Mouse (Mus musculus): Measurements from ENCODE around the gene Atad3a. TPM values are rescaled to one million over a fixed set of nuclear protein-coding genes. Genes with fewer than 3 reads are reported as not detected.
A peak's percentile ranks its signal among the peaks of the same experiment; 100 is the strongest.

The Atad3a gene
- polyA plus RNA-seq, 1 experiment from 2014 or later, result 87.7 TPM

- Histone ChIP-seq H3K4me1 (peaks cover 19% of the 10 kb centered on the region), H3K27me3 (replicated peaks) (peaks cover 25% of the 10 kb centered on the region; the same call in 1 of the 2 replicates), H3K9me3 (no peaks in the 10 kb centered on the region), H3K27ac (replicated peaks) (no peak overlapping the region), H3K4me2 (no peak overlapping the region), H3K4me3 (no peak overlapping the region), H3K9ac (no peak overlapping the region), H3K36me3 (no peaks in the 10 kb centered on the region)
- 64% methylated on average over 3 of the region's 3 CpGs for WGBS
- no peak for ATAC-seq (ENCODE audit: extremely low read depth, insufficient number of reproducible peaks, low FRiP score, low TSS enrichment)
Observed at GRCm38 (mm10) chr4:155788300-155788699, 27.4 kb upstream of the Atad3a start.

GRCm38 (mm10) chr4:155785819-155786218, 24.9 kb upstream of the Atad3a start, which contains the start of gene Tmem88b:
Gene Tmem88b (minus strand): TSS chr4:155785874.
- Histone ChIP-seq H3K27ac (replicated peaks) (peak within 1 kb of the TSS; percentile 81), H3K27me3 (replicated peaks) (0 out of 2 replicates have a peak, but pooled peaks cover 6% of the 10 kb centered on the region), H3K4me2 (peak within 1 kb of the TSS; percentile 83), H3K4me1 (peaks cover 25% of the 10 kb centered on the region), H3K9me3 (no peaks in the 10 kb centered on the region), H3K36me3 (no peaks in the 10 kb centered on the region), H3K4me3 (peak within 1 kb of the TSS; percentile 74), H3K9ac (peak within 1 kb of the TSS; percentile 91)
- ATAC-seq (ENCODE audit: extremely low read depth, insufficient number of reproducible peaks, low FRiP score, low TSS enrichment), result no peak
- 34% methylated on average over 5 of the region's 5 CpGs for WGBS

- Histone ChIP-seq H3K9me3 (no peaks in the 10 kb centered on the region), H3K4me2 (peak overlapping the region; percentile 83), H3K9ac (peak overlapping the region; percentile 91), H3K27ac (replicated peaks) (peak overlapping the region; percentile 81), H3K27me3 (replicated peaks) (0 out of 2 replicates have a peak, but pooled peaks cover under 1% of the 10 kb centered on the region), H3K4me1 (peaks cover 30% of the 10 kb centered on the region), H3K4me3 (peak overlapping the region; percentile 37), H3K36me3 (no peaks in the 10 kb centered on the region)
- ATAC-seq (ENCODE audit: extremely low read depth, insufficient number of reproducible peaks, low FRiP score, low TSS enrichment), result no peak
- WGBS, result 62% methylated on average over 10 of the region's 10 CpGs
Observed at GRCm38 (mm10) chr4:155785246-155785645, 24.4 kb upstream of the Atad3a start.

GRCm38 (mm10) chr4:155784081-155784701, 23.3 kb upstream of the Atad3a start:
- H3K9ac ChIP-seq, result peak overlapping the region; percentile 91
- WGBS, result under 1% methylated on average over 50 of the region's 52 CpGs

GRCm38 (mm10) chr4:155783486-155784080, 22.7 kb upstream of the Atad3a start:
- Histone ChIP-seq H3K36me3 (no peaks in the 10 kb centered on the region), H3K27ac (replicated peaks) (peak overlapping the region; percentile 79), H3K9ac (peak overlapping the region; percentile 91), H3K4me1 (peaks cover 39% of the 10 kb centered on the region), H3K4me3 (peak overlapping the region; percentile 74), H3K27me3 (replicated peaks) (no peaks in the 10 kb centered on the region), H3K9me3 (no peaks in the 10 kb centered on the region), H3K4me2 (peak overlapping the region; percentile 83)
- ATAC-seq (ENCODE audit: extremely low read depth, insufficient number of reproducible peaks, low FRiP score, low TSS enrichment), result no peak
- 35% methylated on average over 16 of the region's 16 CpGs for WGBS

More at GRCm38 (mm10) chr4:155784081-155784701, 23.3 kb upstream of the Atad3a start:
- peak; percentile 67; the same call in 1 of the 2 replicates for ATAC-seq (ENCODE audit: extremely low read depth, insufficient number of reproducible peaks, low FRiP score, low TSS enrichment)
- Histone ChIP-seq H3K9me3 (no peaks in the 10 kb centered on the region), H3K36me3 (no peaks in the 10 kb centered on the region), H3K27me3 (replicated peaks) (no peaks in the 10 kb centered on the region), H3K4me1 (peaks cover 36% of the 10 kb centered on the region), H3K27ac (replicated peaks) (peak overlapping the region; percentile 79), H3K4me2 (peak overlapping the region; percentile 83), H3K4me3 (peak overlapping the region; percentile 74)

- H3K4me1 ChIP-seq, result peaks cover 60% of the 10 kb centered on the region
- WGBS, result 24% methylated on average over 6 of the region's 6 CpGs
- H3K9ac ChIP-seq, result 0 out of 2 replicates have a peak overlapping the region, but pooled peaks have one; percentile 9
Observed at GRCm38 (mm10) chr4:155780895-155781294, 20.0 kb upstream of the Atad3a start.

GRCm38 (mm10) chr4:155779498-155779897, 18.6 kb upstream of the Atad3a start:
- no peaks in the 10 kb centered on the region for H3K9me3 ChIP-seq
- no peak overlapping the region for H3K27ac ChIP-seq (replicated peaks)
- peaks cover 8% of the 10 kb centered on the region; the same call in 1 of the 2 replicates for H3K27me3 ChIP-seq (replicated peaks)
- peaks cover 63% of the 10 kb centered on the region for H3K4me1 ChIP-seq
- no peak overlapping the region for H3K9ac ChIP-seq
- no peak overlapping the region for H3K4me3 ChIP-seq
- no peaks in the 10 kb centered on the region for H3K36me3 ChIP-seq
- no peak for ATAC-seq (ENCODE audit: extremely low read depth, insufficient number of reproducible peaks, low FRiP score, low TSS enrichment)
- no peak overlapping the region for H3K4me2 ChIP-seq
- 79% methylated on average over 4 of the region's 4 CpGs for WGBS

More at GRCm38 (mm10) chr4:155780895-155781294, 20.0 kb upstream of the Atad3a start:
- no peak overlapping the region for H3K4me2 ChIP-seq
- no peaks in the 10 kb centered on the region for H3K36me3 ChIP-seq
- no peak for ATAC-seq (ENCODE audit: extremely low read depth, insufficient number of reproducible peaks, low FRiP score, low TSS enrichment)
- H3K4me3 ChIP-seq, result no peak overlapping the region
- peak overlapping the region; percentile 8; the same call in 1 of the 2 replicates for H3K27ac ChIP-seq (replicated peaks)
- no peaks in the 10 kb centered on the region for H3K27me3 ChIP-seq (replicated peaks)
- no peaks in the 10 kb centered on the region for H3K9me3 ChIP-seq

- H3K4me2 ChIP-seq, result no peak overlapping the region
- peak overlapping the region; percentile 56; the same call in 1 of the 2 replicates for H3K27ac ChIP-seq (replicated peaks)
- WGBS, result 40% methylated on average over 2 of the region's 2 CpGs
- no peak for ATAC-seq (ENCODE audit: extremely low read depth, insufficient number of reproducible peaks, low FRiP score, low TSS enrichment)
- no peak overlapping the region for H3K4me3 ChIP-seq
- H3K36me3 ChIP-seq, result no peaks in the 10 kb centered on the region
- peaks cover 65% of the 10 kb centered on the region for H3K4me1 ChIP-seq
- H3K9me3 ChIP-seq, result no peaks in the 10 kb centered on the region
- H3K9ac ChIP-seq, result peak overlapping the region; percentile 28; the same call in 1 of the 2 replicates
- peaks cover 22% of the 10 kb centered on the region for H3K27me3 ChIP-seq (replicated peaks)
Observed at GRCm38 (mm10) chr4:155777816-155778215, 16.9 kb upstream of the Atad3a start.

GRCm38 (mm10) chr4:155776704-155777335, 15.9 kb upstream of the Atad3a start:
- Histone ChIP-seq H3K4me3 (no peak overlapping the region), H3K27me3 (replicated peaks) (peaks cover 32% of the 10 kb centered on the region), H3K4me2 (no peak overlapping the region), H3K9me3 (no peaks in the 10 kb centered on the region), H3K9ac (no peak overlapping the region), H3K36me3 (no peaks in the 10 kb centered on the region), H3K4me1 (peaks cover 65% of the 10 kb centered on the region), H3K27ac (replicated peaks) (peak overlapping the region; percentile 56; the same call in 1 of the 2 replicates)
- no peak for ATAC-seq (ENCODE audit: extremely low read depth, insufficient number of reproducible peaks, low FRiP score, low TSS enrichment)
- WGBS, result 47% methylated on average over 2 of the region's 2 CpGs

GRCm38 (mm10) chr4:155775855-155776254, 15.0 kb upstream of the Atad3a start:
- H3K4me3 ChIP-seq, result no peak overlapping the region
- ATAC-seq (ENCODE audit: extremely low read depth, insufficient number of reproducible peaks, low FRiP score, low TSS enrichment), result no peak
- H3K27me3 ChIP-seq (replicated peaks), result peaks cover 42% of the 10 kb centered on the region
- H3K4me2 ChIP-seq, result no peak overlapping the region
- H3K9me3 ChIP-seq, result no peaks in the 10 kb centered on the region
- H3K27ac ChIP-seq (replicated peaks), result peak overlapping the region; percentile 61
- H3K4me1 ChIP-seq, result peaks cover 60% of the 10 kb centered on the region
- 47% methylated on average over 3 of the region's 3 CpGs for WGBS
- H3K9ac ChIP-seq, result no peak overlapping the region
- H3K36me3 ChIP-seq, result no peaks in the 10 kb centered on the region
